Mouse (Mus musculus) small intestine, adult 2 months (tissue): ENCODE results near the gene Vamp4.

ENCODE experiments used
- CTCF ChIP-seq: fragments of 200-500 bp; IDR thresholded peaks from 2 replicates; pipeline ENCODE4 v1.5.1; 2012; ENCODE audit warnings: low read depth, mild to moderate bottlenecking, control low read depth, inconsistent platforms, low read length, moderate library complexity, mixed read lengths; ENCODE audit not compliant: insufficient replicate concordance, insufficient read length; ENCODE audit errors: extremely low read depth
- POLR2A ChIP-seq: fragments of 200-500 bp; IDR thresholded peaks from 2 replicates; pipeline ENCODE4 v1.6.1; 2012; ENCODE audit warnings: low read depth, mild to moderate bottlenecking, control low read depth, inconsistent platforms, low read length, moderate library complexity

DNA sequence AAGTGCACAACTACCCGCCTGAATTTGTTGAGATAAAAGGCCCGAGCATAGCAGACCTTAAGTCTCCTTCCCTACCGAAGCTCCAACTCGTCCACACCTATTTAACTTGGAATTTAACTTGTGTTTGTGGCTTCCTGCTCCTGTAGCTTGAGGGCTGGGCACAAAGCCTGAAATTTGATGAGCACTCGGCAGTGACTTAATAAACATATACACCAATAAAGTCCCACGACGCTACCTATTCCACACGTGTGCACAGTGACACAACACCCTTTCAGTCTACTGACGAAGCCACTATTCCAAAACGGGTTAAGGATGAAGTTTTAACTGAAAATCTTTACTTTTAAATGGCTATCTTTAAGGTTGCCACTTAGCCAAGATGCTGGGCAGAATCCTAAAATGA, 22.7 kb upstream of the Vamp4 start:
- no peak for TF ChIP-seq CTCF
- no peak for TF ChIP-seq POLR2A
